Mouse (Mus musculus) neural tube, embryonic 11.5 days (tissue): ENCODE measurements around the gene Sstr3. TPM values are rescaled to one million over a fixed set of nuclear protein-coding genes. Genes with fewer than 3 reads are reported as not detected.

Experiments used
- ATAC-seq: fragments of 200-750 bp; cut with Nextera tagmentation; 2 replicates; pipeline ENCODE4 v1.8.0; 2017; ENCODE audit warnings: moderate number of reproducible peaks, mild to moderate bottlenecking, moderate TSS enrichment, moderate library complexity; ENCODE audit not compliant: insufficient read depth, low FRiP score, low TSS enrichment
- DNase-seq: peaks from one replicate; pipeline ENCODE4 v3.0.0-alpha.2; 2015; ENCODE audit warnings: low spot score
- H3K27ac ChIP-seq: fragments of 300-500 bp; sonication (generic); 2 replicates; pipeline ENCODE4 v1.5.1; 2014; ENCODE audit warnings: low read depth, mild to moderate bottlenecking, low read length
- H3K27me3 ChIP-seq: fragments of 300-500 bp; sonication (generic); 2 replicates; pipeline ENCODE4 v1.6.1; 2014; ENCODE audit warnings: mild to moderate bottlenecking, low read length, mixed read lengths; ENCODE audit not compliant: control insufficient read depth, insufficient read depth
- H3K36me3 ChIP-seq: fragments of 300-500 bp; sonication (generic); 2 replicates; pipeline ENCODE4 v1.6.1; 2014; ENCODE audit warnings: mild to moderate bottlenecking, low read length, moderate library complexity, mixed read lengths; ENCODE audit not compliant: control insufficient read depth, insufficient read depth
- H3K4me1 ChIP-seq: fragments of 300-500 bp; sonication (generic); 2 replicates; pipeline ENCODE4 v1.6.1; 2014; ENCODE audit warnings: low read length, mixed read lengths; ENCODE audit not compliant: control insufficient read depth, insufficient read depth
- H3K4me2 ChIP-seq: fragments of 300-500 bp; sonication (generic); 2 replicates; pipeline ENCODE4 v1.6.1; 2014; ENCODE audit warnings: low read depth, mild to moderate bottlenecking, moderate library complexity
- H3K4me3 ChIP-seq: fragments of 300-500 bp; sonication (generic); 2 replicates; pipeline ENCODE4 v1.5.1; 2014; ENCODE audit warnings: low read depth, low read length
- H3K9ac ChIP-seq: fragments of 300-500 bp; sonication (generic); 2 replicates; pipeline ENCODE4 v1.6.1; 2014; ENCODE audit warnings: mild to moderate bottlenecking, low read length
- H3K9me3 ChIP-seq: fragments of 300-500 bp; sonication (generic); 2 replicates; pipeline ENCODE4 v1.6.1; 2016; ENCODE audit warnings: low read length; ENCODE audit not compliant: control insufficient read depth
- WGBS: fragments of 180-500 bp; shearing (Covaris S2); extraction: QIAGEN DNeasy Blood & Tissue Kit; methylation state at CpG from one replicate; pipeline ENCODE4 v1.1.7; 2014; 5-methylcytosine and 5-hydroxymethylcytosine counted together
- polyA plus RNA-seq: library from polyadenylated mRNA; unstranded; fragments of >200 nt; fragmentation: Nextera tagmentation; extraction: Ambion mirVana; gene quantifications from 2 replicates; pipeline ENCODE4 v1.2.1, GENCODE M21; 2014

The Sstr3 gene
- polyA plus RNA-seq = 0.38 TPM in 1 of 2 replicates, not detected in the other

DNA sequence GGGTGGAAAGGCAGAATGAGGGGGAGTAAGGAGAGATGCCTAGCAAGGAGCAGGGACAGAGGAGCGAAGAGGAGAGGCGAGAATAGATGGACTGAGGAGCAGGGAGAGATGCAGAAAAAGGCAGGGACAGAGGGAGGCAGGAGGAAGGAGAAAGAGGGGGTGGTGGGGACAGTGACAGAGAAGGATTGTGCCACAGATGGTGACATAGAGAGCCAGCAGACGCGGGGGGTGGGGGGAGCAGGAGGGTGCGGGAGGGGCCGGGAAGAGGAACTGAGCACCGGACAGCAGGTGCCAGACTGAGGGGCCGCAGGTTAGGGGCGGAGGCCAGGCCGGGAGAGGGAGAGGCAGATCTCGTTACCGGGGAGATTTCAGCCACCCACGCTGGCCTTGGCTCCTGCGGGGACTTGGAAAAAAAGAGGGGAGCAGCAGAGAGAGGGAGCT, at the start of gene Sstr3:
Sstr3 (minus strand) TSS at position 125 of the 441 bp plus-strand sequence.
- ATAC-seq = no peak
- H3K9me3 ChIP-seq = no peaks in the 10 kb centered on the region
- no peak within 1 kb of the TSS for H3K27ac ChIP-seq
- H3K9ac ChIP-seq = no peak within 1 kb of the TSS
- 0 out of 2 replicates have a peak, but pooled peaks cover 2% of the 10 kb centered on the region for H3K27me3 ChIP-seq
- WGBS = 13% methylated on average over 14 of the region's 14 CpGs
- H3K4me2 ChIP-seq = no peak within 1 kb of the TSS
- H3K4me1 ChIP-seq = peaks cover 6% of the 10 kb centered on the region; the same call in 1 of the 2 replicates
- H3K36me3 ChIP-seq = no peaks in the 10 kb centered on the region
- peak; percentile 31 for DNase-seq
- H3K4me3 ChIP-seq = no peak within 1 kb of the TSS

DNA sequence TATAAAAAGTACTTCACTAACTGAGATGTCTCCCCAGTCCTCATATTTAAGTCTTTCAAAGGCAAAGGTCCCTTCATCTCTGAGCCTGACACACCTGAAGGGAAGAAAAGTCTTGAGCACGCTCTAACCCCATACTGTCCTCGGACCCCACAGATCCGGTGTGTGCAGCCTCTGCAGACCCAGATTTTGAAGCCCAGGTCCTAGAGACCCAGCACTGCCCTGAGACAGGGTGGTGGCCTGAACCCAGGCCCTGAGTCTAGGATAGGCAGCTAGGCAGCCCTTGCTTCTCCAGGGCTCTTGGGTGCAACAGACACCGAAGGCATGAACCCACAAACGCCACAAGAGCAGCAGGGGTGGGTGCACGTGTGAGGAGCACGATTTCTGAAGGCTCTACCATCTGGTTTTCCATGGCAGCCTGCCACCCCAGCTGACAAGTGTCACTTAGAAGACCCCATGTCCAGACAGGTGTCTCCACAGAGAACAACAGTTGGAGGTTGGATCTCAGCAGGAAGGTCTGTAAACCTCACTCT, 49.5 kb upstream of the Sstr3 start:
- ATAC-seq (no peak), DNase-seq (no peak)
- no peaks in the 10 kb centered on the region for H3K36me3 ChIP-seq
- no peak overlapping the region for H3K4me2 ChIP-seq
- H3K9me3 ChIP-seq = no peaks in the 10 kb centered on the region
- H3K4me1 ChIP-seq = no peaks in the 10 kb centered on the region
- H3K4me3 ChIP-seq = no peak overlapping the region
- no peak overlapping the region for H3K27ac ChIP-seq
- H3K27me3 ChIP-seq = no peaks in the 10 kb centered on the region
- 85% methylated on average over 7 of the region's 7 CpGs for WGBS
- no peak overlapping the region for H3K9ac ChIP-seq

DNA sequence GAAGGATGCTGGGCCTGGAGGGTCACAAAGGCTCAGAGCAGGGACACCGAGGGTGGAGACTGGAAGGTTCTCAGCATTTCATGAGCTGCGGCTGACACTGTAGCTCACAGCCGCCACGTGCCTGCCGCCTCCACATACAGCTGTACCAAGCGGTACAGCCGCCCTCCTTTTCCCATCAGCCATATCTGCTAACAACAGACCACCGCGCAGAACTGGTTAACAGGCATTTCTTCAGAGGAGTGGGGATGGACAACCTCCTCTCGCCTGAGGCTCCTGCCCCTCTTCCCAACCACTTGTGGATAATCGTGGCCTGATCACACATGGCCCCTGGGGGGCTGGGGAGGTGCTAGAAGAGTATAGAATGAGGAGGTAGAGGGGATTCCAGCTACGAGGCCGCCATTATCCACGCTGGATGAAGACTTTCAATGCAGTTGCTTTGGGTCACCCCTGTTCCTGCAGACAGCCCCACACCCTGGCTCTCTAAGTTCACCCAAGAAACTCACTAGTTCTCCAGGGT, 48.0 kb upstream of the Sstr3 start:
- H3K4me1 ChIP-seq = no peaks in the 10 kb centered on the region
- H3K27me3 ChIP-seq = no peaks in the 10 kb centered on the region
- no peaks in the 10 kb centered on the region for H3K9me3 ChIP-seq
- H3K36me3 ChIP-seq = no peaks in the 10 kb centered on the region
- DNase-seq = no peak
- 85% methylated on average over 14 of the region's 14 CpGs for WGBS
- ATAC-seq = no peak
- H3K27ac ChIP-seq = no peak overlapping the region
- H3K4me2 ChIP-seq = no peak overlapping the region
- no peak overlapping the region for H3K9ac ChIP-seq
- H3K4me3 ChIP-seq = no peak overlapping the region

DNA sequence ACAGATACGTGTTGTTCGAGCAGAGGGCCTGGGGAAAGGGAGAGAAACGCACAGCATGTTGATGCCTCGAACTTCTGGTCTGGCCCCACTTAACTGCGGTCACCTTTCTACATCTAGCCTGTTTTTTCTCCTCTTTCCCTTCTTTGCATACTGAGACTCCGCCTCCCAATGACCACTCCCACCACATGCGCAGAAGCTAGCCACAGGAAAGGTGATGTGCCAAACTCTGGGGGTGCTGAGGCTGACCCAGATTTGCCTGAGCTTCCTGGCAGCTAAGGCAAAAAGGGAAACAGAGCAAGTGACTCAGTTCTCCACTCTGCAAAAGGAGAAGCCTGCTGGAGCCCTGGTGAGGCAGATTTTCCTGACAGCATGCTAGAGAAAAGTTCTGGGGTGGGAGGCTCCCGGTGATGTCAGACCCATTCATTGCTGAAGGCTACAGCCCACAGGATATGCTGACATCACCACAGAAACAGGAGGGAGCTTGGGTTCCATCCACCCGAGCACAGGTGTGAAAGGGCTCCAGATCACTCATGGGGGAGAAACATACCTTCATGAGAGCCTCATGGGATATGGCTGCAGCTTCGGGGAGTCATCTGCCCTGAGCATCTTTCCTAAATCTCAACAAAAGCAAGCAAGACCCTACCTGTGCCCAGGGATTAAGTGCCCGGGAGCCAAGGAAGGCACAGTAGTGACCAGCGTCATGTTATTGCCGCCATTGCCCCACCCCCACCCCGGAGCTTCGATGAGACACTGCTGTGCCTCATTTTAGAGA, 47.4 kb upstream of the Sstr3 start:
- Histone ChIP-seq H3K4me1 (no peaks in the 10 kb centered on the region), H3K27me3 (no peaks in the 10 kb centered on the region), H3K9me3 (no peaks in the 10 kb centered on the region), H3K27ac (no peak overlapping the region), H3K9ac (no peak overlapping the region), H3K4me3 (no peak overlapping the region), H3K36me3 (no peaks in the 10 kb centered on the region), H3K4me2 (no peak overlapping the region)
- ATAC-seq (no peak), DNase-seq (no peak)
- WGBS = 69% methylated on average over 15 of the region's 15 CpGs

GRCm38 (mm10) chr15:78590785-78591184, 46.3 kb upstream of the Sstr3 start:
- Histone ChIP-seq H3K4me3 (no peak overlapping the region), H3K27ac (no peak overlapping the region), H3K27me3 (no peaks in the 10 kb centered on the region), H3K4me1 (no peaks in the 10 kb centered on the region), H3K9ac (no peak overlapping the region), H3K4me2 (no peak overlapping the region), H3K36me3 (no peaks in the 10 kb centered on the region), H3K9me3 (no peaks in the 10 kb centered on the region)
- WGBS = 77% methylated on average over 6 of the region's 6 CpGs
- DNase-seq = no peak
- ATAC-seq = no peak

DNA sequence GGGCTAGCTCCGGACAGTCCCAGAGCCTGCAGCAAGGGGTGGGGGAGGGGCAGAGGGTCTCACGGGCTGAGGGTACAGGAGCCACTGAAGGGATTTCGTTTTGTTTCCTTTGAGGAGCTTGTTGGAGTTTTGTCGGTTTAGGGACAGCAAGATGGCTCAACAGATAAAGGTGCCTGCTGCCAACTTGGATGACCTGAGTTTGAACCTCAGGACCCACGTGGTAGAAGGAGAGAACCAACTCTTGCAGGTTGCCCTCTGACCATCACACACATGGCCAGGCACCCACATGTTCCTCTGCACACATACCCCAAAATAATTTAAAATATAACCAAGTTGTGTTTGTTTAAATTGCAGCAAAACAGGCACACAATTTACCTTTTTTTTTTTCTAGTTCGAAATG, 45.5 kb upstream of the Sstr3 start:
- ATAC-seq = no peak
- Histone ChIP-seq H3K36me3 (no peaks in the 10 kb centered on the region), H3K27me3 (no peaks in the 10 kb centered on the region), H3K4me1 (no peaks in the 10 kb centered on the region), H3K9ac (no peak overlapping the region), H3K4me2 (no peak overlapping the region), H3K4me3 (no peak overlapping the region), H3K9me3 (no peaks in the 10 kb centered on the region), H3K27ac (no peak overlapping the region)
- 79% methylated on average over 6 of the region's 6 CpGs for WGBS
- no peak for DNase-seq

DNA sequence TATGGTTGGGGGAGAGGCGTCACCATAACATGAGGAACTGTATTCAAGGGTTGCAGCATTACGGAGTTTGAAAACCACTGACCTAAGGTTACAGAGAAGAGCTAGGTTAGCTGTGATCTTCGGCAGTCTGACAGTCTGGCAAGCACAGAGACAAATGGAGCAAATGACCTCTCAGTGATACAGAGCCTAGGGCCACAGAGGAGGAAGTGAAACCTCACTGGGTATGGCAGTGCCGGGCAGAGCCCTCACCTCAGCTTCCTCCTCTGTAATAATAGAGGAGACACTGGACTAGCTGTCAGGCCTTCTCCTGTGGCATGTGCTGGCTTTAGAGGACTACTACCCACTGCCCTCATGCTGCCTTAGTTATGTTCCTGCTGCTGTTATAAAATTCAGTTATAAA, 44.4 kb upstream of the Sstr3 start:
- 84% methylated on average over 4 of the region's 4 CpGs for WGBS
- Histone ChIP-seq H3K4me3 (no peak overlapping the region), H3K4me2 (no peak overlapping the region), H3K9ac (no peak overlapping the region), H3K4me1 (no peaks in the 10 kb centered on the region), H3K27me3 (no peaks in the 10 kb centered on the region), H3K27ac (no peak overlapping the region), H3K36me3 (no peaks in the 10 kb centered on the region), H3K9me3 (no peaks in the 10 kb centered on the region)
- ATAC-seq (no peak), DNase-seq (no peak)

GRCm38 (mm10) chr15:78588049-78588448, 43.6 kb upstream of the Sstr3 start:
- Histone ChIP-seq H3K9ac (no peak overlapping the region), H3K9me3 (no peaks in the 10 kb centered on the region), H3K4me3 (no peak overlapping the region), H3K27me3 (no peaks in the 10 kb centered on the region), H3K27ac (no peak overlapping the region), H3K36me3 (no peaks in the 10 kb centered on the region), H3K4me1 (no peaks in the 10 kb centered on the region), H3K4me2 (no peak overlapping the region)
- no peak for ATAC-seq
- WGBS = 87% methylated on average over 4 of the region's 4 CpGs
- no peak for DNase-seq
